Mouse (Mus musculus): Measurements from ENCODE around the gene Dnajc3. TPM values are rescaled to one million over a fixed set of nuclear protein-coding genes. Genes with fewer than 3 reads are reported as not detected.
"Not testable (repeated sequence)": the region's sequence is repeated elsewhere in the genome, so short reads cannot be mapped to it uniquely, and the experiment has no call there.

Gene Dnajc3
- polyA plus RNA-seq, 1 experiment from 2014 or later, result 21.8 TPM

- H3K27me3 ChIP-seq, result no peaks in the 10 kb centered on the region
- no peak for ATAC-seq (ENCODE audit: low read depth)
- H3K9me3 ChIP-seq, result no peaks in the 10 kb centered on the region
- H3K27ac ChIP-seq (replicated peaks), result no peak overlapping the region
- H3K4me2 ChIP-seq, result no peak overlapping the region
- H3K36me3 ChIP-seq, result peaks cover 90% of the 10 kb centered on the region
- WGBS, result 97% methylated on average over 6 of the region's 6 CpGs
- no peak overlapping the region for H3K9ac ChIP-seq
- H3K4me1 ChIP-seq (replicated peaks), result no peaks in the 10 kb centered on the region
- no peak overlapping the region for H3K4me3 ChIP-seq
Measured at GRCm38 (mm10) chr14:118972268-118972667, 34.5 kb downstream of the Dnajc3 start.

DNA sequence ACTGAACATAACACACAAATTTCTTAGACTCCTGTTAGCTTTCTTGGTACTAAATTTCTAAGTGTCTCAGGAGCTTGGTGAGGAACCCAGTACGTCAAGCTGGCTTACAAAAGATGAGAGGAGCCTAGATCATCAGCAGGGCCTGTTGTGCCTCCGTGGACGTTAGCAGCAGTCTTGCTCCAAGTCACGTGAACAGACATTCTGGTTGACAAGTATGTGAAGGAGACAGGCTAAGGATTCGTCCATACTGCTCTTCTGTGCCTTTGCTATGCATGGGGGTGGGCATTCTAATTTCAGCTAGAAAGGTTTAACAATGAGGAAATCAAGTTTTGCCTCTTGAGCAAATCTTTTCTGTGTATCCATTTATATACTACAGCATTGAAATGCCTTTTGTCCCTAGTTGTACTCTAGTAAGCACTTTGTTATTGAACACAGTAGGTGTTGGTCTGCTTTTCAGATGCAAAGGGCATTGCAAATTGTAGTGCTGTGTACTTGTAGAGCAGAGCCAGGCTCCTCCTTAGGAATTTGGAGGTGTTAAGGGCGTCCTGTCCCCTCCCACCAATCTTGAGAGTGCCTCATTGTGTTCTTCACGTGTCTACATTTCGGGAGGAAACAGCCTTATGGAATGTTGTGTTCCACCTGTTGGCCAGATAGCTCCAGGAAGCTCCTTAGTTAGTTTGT lies 39.5 kb downstream of the Dnajc3 start:
- no peak overlapping the region for H3K27ac ChIP-seq (replicated peaks)
- H3K36me3 ChIP-seq, result peaks cover 76% of the 10 kb centered on the region
- H3K4me3 ChIP-seq, result no peak overlapping the region
- no peaks in the 10 kb centered on the region for H3K27me3 ChIP-seq
- no peak overlapping the region for H3K4me2 ChIP-seq
- WGBS, result 74% methylated on average over 8 of the region's 8 CpGs
- no peaks in the 10 kb centered on the region for H3K4me1 ChIP-seq (replicated peaks)
- no peak for ATAC-seq (ENCODE audit: low read depth)
- no peak overlapping the region for H3K9ac ChIP-seq
- H3K9me3 ChIP-seq, result no peaks in the 10 kb centered on the region

DNA sequence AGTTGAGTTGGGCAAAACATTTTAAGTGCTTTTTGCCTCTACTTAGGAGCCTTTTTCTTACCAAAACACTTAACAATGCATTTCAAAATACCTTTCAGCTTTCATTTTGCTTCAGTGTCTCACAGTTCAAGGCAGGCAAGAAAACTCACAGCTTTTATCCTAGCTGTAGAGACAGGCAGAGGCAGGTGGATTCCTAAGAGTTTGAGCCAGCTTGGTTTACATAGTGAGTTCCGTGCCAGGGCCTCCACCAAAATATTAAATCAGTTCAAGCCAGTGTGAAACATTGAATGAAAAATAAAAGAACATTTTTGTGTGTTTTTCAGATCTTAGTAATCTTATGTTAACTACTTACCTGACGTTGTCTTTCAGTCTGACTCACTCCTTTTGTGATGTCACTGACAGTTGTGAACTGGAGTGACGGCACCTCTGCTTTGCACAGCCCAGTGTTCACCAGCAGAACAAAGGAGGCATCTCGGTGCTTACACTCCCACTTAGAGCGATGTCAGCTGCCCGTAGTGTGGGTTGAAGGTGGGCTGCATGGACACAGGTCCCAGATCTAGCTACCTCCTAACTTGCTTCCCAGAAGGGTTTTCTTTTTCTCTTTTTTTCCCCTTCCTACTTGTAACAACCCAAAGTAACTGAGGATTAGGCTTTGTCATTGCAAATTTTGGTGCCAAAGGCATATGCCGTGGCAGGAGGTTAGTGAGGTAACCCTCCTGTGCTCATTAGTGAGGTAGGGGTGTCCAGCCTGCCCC lies 42.0 kb downstream of the Dnajc3 start:
- no peak for ATAC-seq (ENCODE audit: low read depth)
- Histone ChIP-seq H3K4me1 (replicated peaks) (no peaks in the 10 kb centered on the region), H3K27me3 (no peaks in the 10 kb centered on the region), H3K4me3 (no peak overlapping the region), H3K36me3 (peaks cover 61% of the 10 kb centered on the region), H3K9me3 (no peaks in the 10 kb centered on the region), H3K9ac (no peak overlapping the region), H3K27ac (replicated peaks) (no peak overlapping the region), H3K4me2 (no peak overlapping the region)
- 79% methylated on average over 7 of the region's 7 CpGs for WGBS

- Histone ChIP-seq H3K9me3 (no peaks in the 10 kb centered on the region), H3K27me3 (no peaks in the 10 kb centered on the region), H3K9ac (no peak overlapping the region), H3K4me2 (no peak overlapping the region), H3K36me3 (peaks cover 57% of the 10 kb centered on the region), H3K4me1 (replicated peaks) (no peaks in the 10 kb centered on the region), H3K4me3 (no peak overlapping the region), H3K27ac (replicated peaks) (no peak overlapping the region)
- no peak for ATAC-seq (ENCODE audit: low read depth)
- 73% methylated on average over 5 of the region's 5 CpGs for WGBS
Measured at GRCm38 (mm10) chr14:118980358-118980757, 42.6 kb downstream of the Dnajc3 start.

GRCm38 (mm10) chr14:118980890-118981289 lies 43.1 kb downstream of the Dnajc3 start:
- Histone ChIP-seq H3K27me3 (no peaks in the 10 kb centered on the region), H3K36me3 (peaks cover 57% of the 10 kb centered on the region)

DNA sequence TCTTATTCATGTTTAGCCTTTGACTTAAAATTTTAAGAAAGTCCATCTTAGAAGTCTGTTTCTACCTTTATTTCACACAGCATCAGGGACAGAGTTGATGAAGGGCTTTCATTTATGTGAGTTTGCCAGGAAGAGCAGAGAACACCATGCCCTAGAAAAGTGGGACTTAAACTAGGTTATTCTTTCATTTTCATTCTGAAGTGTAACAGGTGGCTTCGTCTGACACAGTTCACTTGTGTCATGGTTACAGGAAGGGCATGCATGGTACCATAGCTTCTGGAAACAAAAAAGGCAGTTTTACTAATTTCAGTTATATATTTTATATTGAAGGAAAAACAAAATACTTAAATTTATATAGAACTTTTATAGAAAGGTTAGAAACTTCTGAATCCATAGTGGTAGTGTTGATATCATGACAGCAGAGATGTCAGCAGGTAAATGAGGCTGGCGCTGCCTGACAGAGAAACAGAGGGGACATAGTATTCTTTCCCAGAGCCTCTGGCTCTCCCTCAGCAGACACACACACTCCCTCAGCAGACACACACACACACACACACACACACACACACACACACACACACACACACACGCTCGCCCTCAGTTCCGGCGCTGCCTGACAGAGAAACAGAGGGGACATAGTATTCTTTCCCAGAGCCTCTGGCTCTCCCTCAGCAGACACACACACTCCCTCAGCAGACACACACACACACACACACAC lies 44.1 kb downstream of the Dnajc3 start:
- H3K9ac ChIP-seq; H3K4me1 ChIP-seq (replicated peaks); H3K27me3 ChIP-seq; H3K4me2 ChIP-seq; H3K27ac ChIP-seq (replicated peaks); H3K4me3 ChIP-seq; H3K9me3 ChIP-seq; ATAC-seq (ENCODE audit: low read depth): not testable (repeated sequence)
- 83% methylated on average over 6 of the region's 6 CpGs for WGBS
- H3K36me3 ChIP-seq, result peaks cover 50% of the 10 kb centered on the region

More at GRCm38 (mm10) chr14:118980890-118981289, 43.1 kb downstream of the Dnajc3 start:
- Histone ChIP-seq H3K9ac (no peak overlapping the region), H3K4me3 (no peak overlapping the region), H3K9me3 (no peaks in the 10 kb centered on the region), H3K27ac (replicated peaks) (no peak overlapping the region), H3K4me1 (replicated peaks) (no peaks in the 10 kb centered on the region), H3K4me2 (no peak overlapping the region)
- WGBS, result 88% methylated on average over 8 of the region's 8 CpGs
- ATAC-seq (ENCODE audit: low read depth), result no peak

- not testable (repeated sequence) for H3K27me3 ChIP-seq; H3K9ac ChIP-seq; H3K9me3 ChIP-seq; H3K4me1 ChIP-seq (replicated peaks); ATAC-seq (ENCODE audit: low read depth); H3K4me3 ChIP-seq; H3K4me2 ChIP-seq
- WGBS, result 72% methylated on average over 7 of the region's 11 CpGs
- H3K27ac ChIP-seq (replicated peaks), result peak overlapping the region; percentile 15
- H3K36me3 ChIP-seq, result peaks cover 43% of the 10 kb centered on the region
Measured at GRCm38 (mm10) chr14:118982429-118983045, 44.8 kb downstream of the Dnajc3 start.

DNA sequence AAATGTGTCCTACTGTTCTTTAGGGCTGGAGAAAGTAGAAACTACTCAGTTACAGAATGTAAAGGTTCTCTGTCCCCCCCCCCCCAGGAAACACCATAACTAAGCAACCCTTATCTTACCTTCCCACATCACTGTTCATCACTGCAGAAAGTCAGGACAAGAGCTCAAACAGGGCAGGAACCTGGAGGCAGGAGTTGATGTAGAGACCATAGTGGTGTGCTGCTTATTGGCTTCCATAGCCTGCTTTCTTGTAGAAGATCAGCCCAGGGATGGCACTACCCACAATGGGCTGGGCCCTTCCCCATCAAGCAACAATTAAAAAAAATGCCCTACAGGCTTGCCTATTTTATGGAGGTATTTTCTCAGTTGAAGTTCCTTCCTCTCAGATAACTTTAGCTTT lies 45.6 kb downstream of the Dnajc3 start:
- Histone ChIP-seq H3K4me2 (no peak overlapping the region), H3K9me3 (no peaks in the 10 kb centered on the region), H3K4me3 (no peak overlapping the region), H3K9ac (no peak overlapping the region), H3K4me1 (replicated peaks) (no peaks in the 10 kb centered on the region), H3K27ac (replicated peaks) (no peak overlapping the region), H3K36me3 (peaks cover 35% of the 10 kb centered on the region), H3K27me3 (no peaks in the 10 kb centered on the region)
- ATAC-seq (ENCODE audit: low read depth), result no peak

DNA sequence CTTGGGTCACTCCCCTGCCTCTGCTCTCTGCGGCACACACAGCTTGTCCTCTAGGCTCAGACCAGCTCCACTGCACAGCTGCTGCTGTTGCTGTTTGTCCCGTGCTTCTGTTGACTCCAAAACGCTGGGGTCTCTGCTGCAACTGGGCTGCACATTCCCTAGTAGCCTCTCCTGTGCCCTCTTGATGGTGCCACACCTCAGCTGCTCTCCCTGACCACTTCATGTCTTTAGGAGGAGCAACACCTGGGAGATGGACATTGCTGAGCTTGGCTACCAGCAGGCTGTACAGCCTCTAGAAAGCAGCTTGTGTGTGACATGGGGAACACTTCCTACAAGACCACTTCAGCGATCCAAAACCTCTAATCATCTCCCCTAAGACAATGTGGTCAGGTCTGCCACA lies 46.4 kb downstream of the Dnajc3 start:
- no peak overlapping the region for H3K27ac ChIP-seq (replicated peaks)
- H3K4me1 ChIP-seq (replicated peaks), result no peaks in the 10 kb centered on the region
- no peak overlapping the region for H3K9ac ChIP-seq
- H3K36me3 ChIP-seq, result peaks cover 35% of the 10 kb centered on the region
- no peaks in the 10 kb centered on the region for H3K27me3 ChIP-seq
- no peak for ATAC-seq (ENCODE audit: low read depth)
- WGBS, result 89% methylated on average over 4 of the region's 4 CpGs
- no peak overlapping the region for H3K4me3 ChIP-seq
- no peak overlapping the region for H3K4me2 ChIP-seq
- no peaks in the 10 kb centered on the region for H3K9me3 ChIP-seq

DNA sequence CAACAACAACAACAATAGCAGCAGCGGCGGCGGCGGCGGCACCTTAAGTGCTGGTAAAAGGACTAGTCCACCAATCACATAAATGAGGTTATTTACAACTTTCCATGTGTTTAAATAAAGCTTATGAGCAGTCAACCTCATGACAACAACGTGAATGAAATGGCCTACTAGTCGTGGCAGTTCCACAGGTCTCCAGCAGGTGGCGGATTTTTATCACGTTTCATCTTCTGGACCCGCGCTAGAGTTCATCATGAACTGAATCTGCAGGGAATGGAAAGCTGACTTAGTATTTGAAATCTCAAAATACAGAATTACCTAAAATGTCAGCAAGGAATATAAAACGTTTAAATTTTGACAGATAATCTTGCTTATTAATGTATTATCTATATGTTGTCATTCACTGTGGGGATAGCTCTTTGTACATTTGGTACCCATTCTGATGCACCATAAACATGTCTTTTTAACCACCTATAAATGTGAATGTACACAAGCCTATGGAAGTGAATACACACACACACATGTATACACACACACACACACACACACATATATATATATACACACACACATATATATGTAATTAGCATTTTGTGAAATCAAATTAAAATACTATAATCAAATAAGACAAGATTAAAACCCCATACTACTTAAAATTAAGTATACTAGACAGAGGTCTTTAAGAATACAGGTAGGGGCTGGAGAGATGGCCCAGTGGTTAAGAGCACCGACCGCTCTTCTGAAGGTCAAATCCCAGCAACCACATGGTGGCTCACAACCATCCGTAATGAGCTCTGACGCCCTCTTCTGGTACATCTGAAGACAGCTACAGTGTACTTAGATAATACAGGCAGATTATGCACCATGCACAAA lies 49.1 kb downstream of the Dnajc3 start:
- H3K4me2 ChIP-seq, result no peak overlapping the region
- no peak overlapping the region for H3K4me3 ChIP-seq
- H3K36me3 ChIP-seq, result peaks cover 24% of the 10 kb centered on the region
- no peaks in the 10 kb centered on the region for H3K9me3 ChIP-seq
- no peak overlapping the region for H3K27ac ChIP-seq (replicated peaks)
- no peaks in the 10 kb centered on the region for H3K4me1 ChIP-seq (replicated peaks)
- WGBS, result 39% methylated on average over 16 of the region's 16 CpGs
- H3K9ac ChIP-seq, result no peak overlapping the region
- no peaks in the 10 kb centered on the region for H3K27me3 ChIP-seq
- ATAC-seq (ENCODE audit: low read depth), result peak; percentile 59
